Mouse (Mus musculus): ENCODE results near the gene Rnf216. TPM values are rescaled to one million over a fixed set of nuclear protein-coding genes. Genes with fewer than 3 reads are reported as not detected.
A peak's percentile ranks its signal among the peaks of the same experiment; 100 is the strongest.

The Rnf216 gene
- polyA plus RNA-seq, 1 experiment from 2014 or later = 28.5 TPM

- H3K4me3 ChIP-seq = no peak overlapping the region
- H3K27me3 ChIP-seq (replicated peaks) = no peaks in the 10 kb centered on the region
- peak overlapping the region; percentile 99 for H3K27ac ChIP-seq
- WGBS (ENCODE audit: insufficient replicate concordance) = 42% methylated on average over 2 of the region's 2 CpGs
- peak overlapping the region; percentile 49 for H3K9ac ChIP-seq
- ATAC-seq = no peak
- peaks cover 94% of the 10 kb centered on the region for H3K4me1 ChIP-seq
- H3K9me3 ChIP-seq (replicated peaks) = no peaks in the 10 kb centered on the region
- H3K4me2 ChIP-seq = peak overlapping the region; percentile 67; the same call in 1 of the 2 replicates
- H3K36me3 ChIP-seq = peaks cover 51% of the 10 kb centered on the region
Observed at GRCm38 (mm10) chr5:143060774-143061385, 51.9 kb downstream of the Rnf216 start.

DNA sequence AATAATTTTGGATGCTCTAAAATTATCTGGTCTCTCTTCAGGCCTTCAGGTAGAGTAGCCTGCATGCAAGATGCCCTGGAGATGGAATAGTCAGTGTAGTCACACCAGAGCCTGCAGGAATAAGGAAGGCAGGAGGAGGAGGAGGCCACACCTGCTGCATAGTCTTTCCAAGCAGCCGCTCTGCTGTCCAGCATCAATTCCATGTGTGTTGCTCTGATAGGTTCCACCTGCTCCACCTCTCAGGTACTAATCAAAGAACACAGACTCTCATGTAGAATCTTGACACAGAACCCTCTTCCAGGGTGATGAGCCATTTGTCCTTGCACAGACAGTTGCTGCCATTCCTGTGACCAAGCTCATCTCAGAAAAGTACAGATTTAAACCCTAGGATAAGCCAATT lies 52.8 kb downstream of the Rnf216 start:
- peaks cover 92% of the 10 kb centered on the region for H3K4me1 ChIP-seq
- H3K9ac ChIP-seq = peak overlapping the region; percentile 73; the same call in 1 of the 2 replicates
- H3K4me2 ChIP-seq = peak overlapping the region; percentile 67
- WGBS (ENCODE audit: insufficient replicate concordance) = 36% methylated on average over 1 of the region's 1 CpGs
- peak; percentile 56 for ATAC-seq
- no peaks in the 10 kb centered on the region for H3K27me3 ChIP-seq (replicated peaks)
- H3K27ac ChIP-seq = peak overlapping the region; percentile 99
- H3K4me3 ChIP-seq = no peak overlapping the region
- peaks cover 42% of the 10 kb centered on the region for H3K36me3 ChIP-seq
- H3K9me3 ChIP-seq (replicated peaks) = no peaks in the 10 kb centered on the region

- Histone ChIP-seq H3K9ac (peak overlapping the region; percentile 73), H3K27ac (peak overlapping the region; percentile 99), H3K36me3 (peaks cover 35% of the 10 kb centered on the region), H3K4me2 (peak overlapping the region; percentile 67), H3K4me1 (peaks cover 95% of the 10 kb centered on the region), H3K9me3 (replicated peaks) (no peaks in the 10 kb centered on the region), H3K4me3 (peak overlapping the region; percentile 4; the same call in 1 of the 2 replicates), H3K27me3 (replicated peaks) (no peaks in the 10 kb centered on the region)
- peak; percentile 79 for ATAC-seq
Observed at GRCm38 (mm10) chr5:143059182-143059581, 53.6 kb downstream of the Rnf216 start.

DNA sequence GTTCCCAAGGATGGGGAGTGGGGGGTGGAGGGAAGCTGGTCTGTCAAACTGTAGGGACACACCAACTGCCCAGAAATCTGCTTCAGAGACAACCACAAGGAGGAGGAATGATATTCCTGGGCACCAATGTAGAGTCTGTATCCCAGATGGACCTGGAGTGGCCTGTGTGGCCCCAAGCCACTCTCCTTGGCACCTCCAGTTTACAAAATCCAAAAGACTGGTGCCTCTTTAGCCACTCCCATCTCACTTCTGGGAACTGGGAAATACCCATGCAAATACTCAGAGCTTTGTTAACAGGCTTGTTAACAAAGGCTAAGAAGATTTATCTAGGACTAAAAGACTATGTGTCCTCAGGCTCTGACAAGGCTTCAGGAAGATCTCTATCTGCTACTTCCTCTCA lies 54.1 kb downstream of the Rnf216 start:
- Histone ChIP-seq H3K4me3 (peak overlapping the region; percentile 28), H3K4me2 (peak overlapping the region; percentile 67), H3K9ac (peak overlapping the region; percentile 73)

DNA sequence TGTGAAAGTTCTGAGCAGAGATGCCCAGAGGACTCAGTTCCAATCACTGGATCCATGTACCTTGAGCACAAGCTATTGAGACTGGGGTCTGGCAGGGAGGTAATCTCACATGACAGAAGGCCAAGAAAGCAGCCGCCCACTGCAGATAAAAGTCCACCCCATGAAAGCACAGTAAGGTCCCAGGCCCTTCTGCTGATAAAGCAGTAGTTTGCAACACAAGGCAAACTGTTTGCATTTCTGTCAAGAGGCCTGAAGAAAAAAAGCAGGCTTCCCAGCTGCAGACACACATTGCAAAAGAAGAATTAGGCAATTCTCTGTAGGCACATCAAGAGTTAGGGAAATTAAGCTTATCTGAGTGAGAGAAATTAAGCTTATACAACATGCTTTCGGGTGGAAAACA lies 54.6 kb downstream of the Rnf216 start:
- peaks cover 98% of the 10 kb centered on the region for H3K4me1 ChIP-seq
- WGBS (ENCODE audit: insufficient replicate concordance) = 3% methylated on average over 2 of the region's 2 CpGs
- no peaks in the 10 kb centered on the region for H3K27me3 ChIP-seq (replicated peaks)
- peak overlapping the region; percentile 73 for H3K9ac ChIP-seq
- peak; percentile 81 for ATAC-seq
- H3K4me2 ChIP-seq = peak overlapping the region; percentile 67
- H3K36me3 ChIP-seq = peaks cover 34% of the 10 kb centered on the region
- H3K4me3 ChIP-seq = peak overlapping the region; percentile 28
- no peaks in the 10 kb centered on the region for H3K9me3 ChIP-seq (replicated peaks)
- peak overlapping the region; percentile 99 for H3K27ac ChIP-seq

More for the DNA sequence above, 54.1 kb downstream of the Rnf216 start:
- H3K9me3 ChIP-seq (replicated peaks) = no peaks in the 10 kb centered on the region
- H3K36me3 ChIP-seq = peaks cover 35% of the 10 kb centered on the region
- peak overlapping the region; percentile 99 for H3K27ac ChIP-seq
- peaks cover 98% of the 10 kb centered on the region for H3K4me1 ChIP-seq
- peak; percentile 42 for ATAC-seq
- H3K27me3 ChIP-seq (replicated peaks) = no peaks in the 10 kb centered on the region

GRCm38 (mm10) chr5:143057753-143058152 lies 55.0 kb downstream of the Rnf216 start:
- Histone ChIP-seq H3K27me3 (replicated peaks) (no peaks in the 10 kb centered on the region), H3K9ac (peak overlapping the region; percentile 73), H3K36me3 (peaks cover 29% of the 10 kb centered on the region), H3K27ac (peak overlapping the region; percentile 99), H3K4me3 (no peak overlapping the region), H3K4me2 (peak overlapping the region; percentile 67), H3K9me3 (replicated peaks) (no peaks in the 10 kb centered on the region), H3K4me1 (peaks cover 98% of the 10 kb centered on the region)
- WGBS (ENCODE audit: insufficient replicate concordance) = 31% methylated on average over 1 of the region's 1 CpGs
- ATAC-seq = no peak

GRCm38 (mm10) chr5:143056191-143056880 lies 56.5 kb downstream of the Rnf216 start:
- Histone ChIP-seq H3K4me3 (no peak overlapping the region), H3K9me3 (replicated peaks) (no peaks in the 10 kb centered on the region), H3K4me1 (peaks cover 98% of the 10 kb centered on the region), H3K9ac (peak overlapping the region; percentile 32), H3K36me3 (peaks cover 26% of the 10 kb centered on the region), H3K27me3 (replicated peaks) (no peaks in the 10 kb centered on the region), H3K27ac (peak overlapping the region; percentile 99), H3K4me2 (peak overlapping the region; percentile 16)
- 62% methylated on average over 4 of the region's 4 CpGs for WGBS (ENCODE audit: insufficient replicate concordance)
- ATAC-seq = no peak

DNA sequence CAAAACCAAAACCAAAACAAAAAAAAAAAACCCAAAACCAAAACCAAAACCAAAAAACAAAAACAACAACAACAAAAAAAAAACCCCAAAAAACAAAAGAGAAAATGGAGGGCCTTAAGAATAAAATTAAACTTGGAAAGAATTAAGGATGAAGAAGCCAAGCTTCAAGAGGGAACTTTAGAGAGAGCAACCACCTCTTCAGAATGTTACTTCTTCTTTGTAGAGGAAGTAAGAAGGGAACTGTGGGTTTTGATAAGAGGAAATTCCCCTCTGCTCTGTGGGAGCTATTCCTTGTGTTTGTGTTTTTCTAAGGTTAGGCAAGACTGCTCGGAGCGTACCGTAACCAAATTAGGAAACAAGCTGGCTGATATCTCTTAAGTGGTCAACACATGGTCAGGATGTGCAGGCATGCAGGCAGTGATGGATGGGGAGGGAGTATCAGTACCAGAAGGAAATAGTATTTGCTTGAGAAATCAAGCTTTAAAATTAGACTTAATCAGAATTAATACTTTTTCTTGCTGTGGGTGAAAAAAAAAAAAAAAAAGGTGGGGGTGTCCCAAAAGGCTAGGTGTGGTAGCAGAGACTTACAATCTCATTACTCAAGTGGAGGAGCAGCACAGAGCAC lies 57.2 kb downstream of the Rnf216 start:
- Histone ChIP-seq H3K27ac (peak overlapping the region; percentile 99), H3K36me3 (peaks cover 33% of the 10 kb centered on the region), H3K9ac (0 out of 2 replicates have a peak overlapping the region, but pooled peaks have one; percentile 32), H3K9me3 (replicated peaks) (no peaks in the 10 kb centered on the region), H3K27me3 (replicated peaks) (no peaks in the 10 kb centered on the region), H3K4me2 (peak overlapping the region; percentile 16), H3K4me1 (peaks cover 98% of the 10 kb centered on the region), H3K4me3 (no peak overlapping the region)
- ATAC-seq = no peak
- WGBS (ENCODE audit: insufficient replicate concordance) = 8% methylated on average over 3 of the region's 3 CpGs

GRCm38 (mm10) chr5:143054703-143055102 lies 58.1 kb downstream of the Rnf216 start:
- WGBS (ENCODE audit: insufficient replicate concordance) = 48% methylated on average over 2 of the region's 2 CpGs
- no peak for ATAC-seq
- H3K27ac ChIP-seq = peak overlapping the region; percentile 96

DNA sequence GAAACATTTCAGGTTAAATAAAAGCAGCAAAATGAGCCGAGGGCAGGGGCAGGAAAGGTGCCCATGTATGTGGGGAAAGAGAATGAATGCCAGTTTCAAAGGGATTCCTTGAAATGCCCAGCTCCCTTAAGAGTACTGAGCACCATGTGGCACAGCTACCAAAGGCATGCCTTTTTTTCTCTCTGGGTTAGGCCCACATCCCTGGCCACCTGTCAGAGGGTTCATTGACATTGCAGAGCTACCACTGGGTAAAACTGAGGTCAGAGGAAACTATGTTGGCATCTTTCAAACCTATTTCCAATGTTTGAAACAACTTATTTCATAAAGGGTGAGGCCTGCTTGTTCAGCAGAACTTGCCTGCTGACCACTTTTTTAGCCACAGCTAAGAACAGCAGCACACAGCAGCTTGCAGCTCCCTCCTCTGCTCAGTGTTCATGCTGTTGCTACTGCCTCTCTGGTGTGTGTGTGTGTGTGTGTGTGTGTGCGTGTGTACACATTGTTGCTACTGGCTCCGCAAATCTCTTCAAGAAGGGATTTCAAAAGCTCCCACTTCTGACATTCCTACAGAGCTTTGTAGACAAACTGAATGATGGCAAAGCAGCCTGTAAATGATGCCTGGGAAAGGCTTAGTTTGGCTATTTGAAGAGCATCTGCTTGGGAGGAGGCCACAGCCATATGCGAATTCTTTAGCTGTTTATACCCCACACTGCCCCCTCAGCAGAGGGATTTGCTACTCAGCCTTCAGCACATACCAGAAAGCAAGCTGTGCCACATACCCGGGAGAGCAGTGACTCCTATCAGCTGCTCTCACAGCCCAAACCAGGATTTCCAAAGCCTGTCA lies 59.4 kb downstream of the Rnf216 start:
- peaks cover 42% of the 10 kb centered on the region for H3K36me3 ChIP-seq
- peak overlapping the region; percentile 66 for H3K9ac ChIP-seq

More at GRCm38 (mm10) chr5:143054703-143055102, 58.1 kb downstream of the Rnf216 start:
- Histone ChIP-seq H3K9me3 (replicated peaks) (no peaks in the 10 kb centered on the region), H3K4me1 (peaks cover 98% of the 10 kb centered on the region), H3K4me2 (no peak overlapping the region), H3K36me3 (peaks cover 35% of the 10 kb centered on the region), H3K27me3 (replicated peaks) (no peaks in the 10 kb centered on the region), H3K4me3 (no peak overlapping the region), H3K9ac (peak overlapping the region; percentile 66; the same call in 1 of the 2 replicates)

DNA sequence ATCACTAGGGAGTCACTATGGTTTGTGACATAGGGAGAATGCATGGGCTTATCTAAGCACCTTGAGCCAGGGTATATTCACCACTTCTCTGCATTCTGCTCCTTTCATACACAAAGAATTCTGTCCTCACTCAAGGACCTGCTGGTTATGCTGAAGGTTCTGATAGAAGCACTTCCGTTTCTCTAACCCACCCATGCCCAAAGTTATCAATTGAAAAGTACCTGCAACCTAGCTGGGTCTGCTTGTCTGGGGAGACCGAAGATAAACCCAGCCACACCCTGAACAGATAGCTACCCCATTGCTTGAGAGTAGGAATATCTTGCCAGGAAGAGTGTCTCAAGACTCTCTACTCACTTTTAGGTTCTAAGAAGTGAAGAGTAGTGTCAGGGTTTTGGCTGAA lies 60.1 kb downstream of the Rnf216 start:
- no peaks in the 10 kb centered on the region for H3K9me3 ChIP-seq (replicated peaks)
- peaks cover 48% of the 10 kb centered on the region for H3K36me3 ChIP-seq
- WGBS (ENCODE audit: insufficient replicate concordance) = 36% methylated on average over 2 of the region's 2 CpGs
- H3K4me3 ChIP-seq = peak overlapping the region; percentile 14; the same call in 1 of the 2 replicates
- peak overlapping the region; percentile 64 for H3K4me2 ChIP-seq
- peak overlapping the region; percentile 66 for H3K9ac ChIP-seq
- peaks cover 98% of the 10 kb centered on the region for H3K4me1 ChIP-seq
- peak overlapping the region; percentile 96 for H3K27ac ChIP-seq
- no peaks in the 10 kb centered on the region for H3K27me3 ChIP-seq (replicated peaks)
- ATAC-seq = peak; percentile 88

More for the DNA sequence above, 59.4 kb downstream of the Rnf216 start:
- peak overlapping the region; percentile 14; the same call in 1 of the 2 replicates for H3K4me3 ChIP-seq
- peak overlapping the region; percentile 96 for H3K27ac ChIP-seq
- peak overlapping the region; percentile 64 for H3K4me2 ChIP-seq
- peaks cover 98% of the 10 kb centered on the region for H3K4me1 ChIP-seq
- WGBS (ENCODE audit: insufficient replicate concordance) = 49% methylated on average over 5 of the region's 5 CpGs
- no peaks in the 10 kb centered on the region for H3K9me3 ChIP-seq (replicated peaks)
- H3K27me3 ChIP-seq (replicated peaks) = no peaks in the 10 kb centered on the region
- no peak for ATAC-seq
